Mouse (Mus musculus): ENCODE results near the gene Kank1. TPM values are rescaled to one million over a fixed set of nuclear protein-coding genes. Genes with fewer than 3 reads are reported as not detected.
A peak's percentile ranks its signal among the peaks of the same experiment; 100 is the strongest.

Gene Kank1
- polyA plus RNA-seq, 1 experiment = 51.1 TPM

DNA sequence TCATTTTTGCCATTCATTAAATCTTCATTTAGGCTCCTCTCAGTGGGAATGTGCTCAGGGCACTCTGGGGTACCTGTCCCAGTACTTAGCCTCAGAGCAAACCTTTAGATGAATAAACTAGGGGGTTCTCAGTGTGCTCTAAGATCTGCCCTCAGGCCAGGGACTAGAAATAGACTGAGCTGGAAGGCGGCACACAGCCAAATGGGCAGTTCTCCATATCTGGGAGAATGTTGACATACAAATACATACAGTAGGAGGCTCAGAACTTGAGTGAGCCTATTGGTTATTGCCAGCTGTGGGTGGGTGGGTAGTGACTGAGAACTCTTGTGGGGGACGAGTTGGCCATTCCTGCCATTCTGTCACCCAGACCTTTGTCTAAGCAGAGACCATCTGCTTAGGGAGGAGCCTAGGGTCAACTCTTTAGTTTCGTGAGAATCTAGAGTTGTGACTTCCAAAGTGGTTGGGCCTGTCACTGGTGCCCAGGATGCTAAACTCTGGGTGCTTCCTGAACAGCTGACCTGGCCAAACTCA is 14.9 kb downstream of the Kank1 start:
- DNase-seq (ENCODE audit: low read depth) = no peak

DNA sequence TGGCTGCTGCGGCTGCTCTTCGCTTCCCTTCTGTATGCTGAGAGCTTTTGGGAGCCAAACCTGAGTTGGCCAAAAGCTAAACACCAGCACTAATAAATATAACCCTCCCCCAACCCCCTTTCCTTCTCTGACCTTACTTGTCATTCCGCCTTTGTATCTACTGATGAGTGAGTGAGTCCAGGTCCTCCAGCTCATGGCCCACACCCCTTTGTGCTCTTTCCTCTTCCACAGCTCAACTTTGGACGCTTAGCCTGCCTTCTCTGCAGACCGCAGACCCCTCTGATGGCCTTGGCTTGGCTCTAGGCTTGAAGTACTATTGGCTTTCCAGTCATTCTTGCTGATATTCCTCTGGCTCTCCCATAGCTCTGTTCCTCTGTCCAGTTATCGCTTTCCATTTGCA is 16.4 kb downstream of the Kank1 start:
- DNase-seq (ENCODE audit: low read depth) = no peak

DNA sequence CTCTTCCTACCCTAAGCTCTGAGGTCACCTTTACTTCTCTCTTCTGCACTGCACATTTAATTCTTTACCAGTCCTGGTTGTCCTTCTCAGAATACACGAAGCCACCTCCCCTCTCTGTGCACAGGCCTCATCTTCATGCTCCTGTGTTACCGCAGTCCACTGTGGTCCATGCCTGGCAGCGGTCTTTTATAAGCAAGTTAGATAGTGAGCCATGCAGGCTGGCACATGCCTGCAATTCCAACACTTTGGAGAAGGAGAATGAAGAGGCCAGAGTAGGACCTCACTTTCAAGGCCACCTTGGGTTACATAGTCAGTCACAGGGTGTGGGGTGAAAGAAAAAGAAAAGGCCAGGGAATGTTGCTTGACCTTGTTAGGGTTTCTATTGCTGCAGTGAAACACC is 16.9 kb downstream of the Kank1 start:
- no peak for DNase-seq (ENCODE audit: low read depth)

DNA sequence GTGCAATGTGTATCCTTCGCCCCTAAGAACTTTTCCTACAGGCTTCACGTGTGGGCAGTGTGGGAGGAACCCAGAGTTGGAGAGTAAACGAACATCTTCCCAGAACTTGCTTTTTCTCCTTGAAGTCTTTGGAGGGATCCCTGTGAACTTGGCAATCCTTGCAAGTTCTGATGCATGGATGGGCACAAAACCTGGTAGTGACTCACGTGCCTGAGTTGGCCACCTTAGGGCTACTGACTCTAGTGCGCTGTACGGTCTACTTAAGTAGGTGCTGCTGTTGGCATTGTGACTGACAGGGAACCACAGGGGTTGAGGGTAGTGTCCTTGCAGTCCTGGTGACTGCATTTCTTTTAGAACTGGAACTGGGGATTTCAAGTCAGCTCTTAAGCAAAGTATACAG is 21.5 kb downstream of the Kank1 start:
- no peak for DNase-seq (ENCODE audit: low read depth)

DNA sequence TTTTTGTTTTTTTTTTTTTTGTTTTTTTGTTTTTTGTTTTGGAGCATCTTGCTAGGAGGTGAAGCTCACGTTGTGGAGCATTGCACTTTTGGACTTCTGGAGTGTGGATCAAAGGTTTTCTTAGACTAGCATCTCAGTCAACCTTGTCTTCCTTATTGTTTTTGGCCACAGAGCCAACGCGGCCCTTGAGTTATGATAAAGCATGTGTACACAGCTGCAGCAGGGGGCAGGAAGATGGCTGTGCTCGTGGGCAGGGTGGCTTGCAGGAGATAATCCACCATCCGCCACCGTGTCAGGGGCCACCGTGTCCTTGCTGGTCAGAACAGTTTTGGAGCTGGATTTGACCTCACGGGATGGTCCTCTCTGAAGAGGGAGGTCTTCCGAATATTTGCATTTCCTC is 29.4 kb downstream of the Kank1 start:
- no peak for DNase-seq (ENCODE audit: low read depth)

DNA sequence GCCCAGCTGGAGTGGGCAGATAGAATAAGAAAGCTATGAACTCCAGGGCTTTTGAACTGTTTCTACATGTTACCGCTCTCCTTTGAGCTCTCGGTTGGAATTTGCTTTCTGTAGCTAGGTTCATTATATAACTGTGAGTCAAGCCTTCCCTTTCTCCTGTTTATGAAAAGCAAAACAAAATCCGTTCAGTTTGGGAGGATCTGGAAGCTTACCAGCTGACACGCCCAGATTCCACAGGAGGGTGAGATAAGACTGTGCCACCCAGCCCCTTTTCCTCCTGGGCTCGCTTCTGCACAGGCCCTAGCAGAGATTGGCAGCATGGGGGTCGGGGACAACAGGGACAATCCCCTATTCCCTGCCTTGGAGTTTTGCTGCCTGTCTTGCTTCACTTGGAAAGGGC is 30.5 kb downstream of the Kank1 start:
- DNase-seq (ENCODE audit: low read depth) = no peak

DNA sequence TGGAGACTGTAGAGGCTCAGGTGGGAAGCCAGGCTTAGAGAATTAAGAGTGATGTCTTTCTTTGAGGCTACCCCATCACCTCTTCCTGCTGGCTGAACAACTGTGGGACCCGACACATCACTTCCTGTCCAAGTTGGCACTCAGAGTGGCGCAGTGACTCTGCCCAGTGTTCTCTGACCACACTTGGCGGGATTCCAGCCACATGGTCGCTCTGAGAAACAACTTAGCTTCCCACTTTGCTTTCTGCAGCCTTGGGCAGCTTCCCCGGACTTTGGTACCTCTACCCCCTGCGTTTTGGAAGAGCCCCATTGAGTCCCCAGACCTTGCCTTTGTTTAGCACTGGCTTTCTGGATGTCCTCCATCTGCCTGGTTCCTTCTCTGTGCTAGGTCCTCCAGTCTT is 31.8 kb downstream of the Kank1 start:
- DNase-seq (ENCODE audit: low read depth) = no peak

DNA sequence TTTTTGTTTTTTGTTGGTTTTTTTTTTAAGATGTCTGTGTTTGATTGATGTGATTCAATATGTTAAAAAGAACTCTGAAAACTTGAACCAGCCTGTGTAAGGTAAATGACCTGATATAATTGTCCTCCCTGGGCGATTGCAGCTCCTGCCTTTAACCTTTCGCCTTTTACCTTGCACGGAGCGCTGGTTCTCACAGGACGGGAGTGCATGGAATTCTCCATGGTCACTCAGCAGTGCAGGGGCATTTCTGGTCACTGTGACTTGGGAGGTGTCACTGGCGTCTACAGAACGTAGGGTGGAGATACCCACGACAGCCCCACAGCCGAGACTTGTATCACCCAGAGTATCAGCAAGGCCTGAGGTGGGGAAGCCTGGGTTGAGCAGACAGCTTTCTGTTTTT is 34.8 kb downstream of the Kank1 start:
- DNase-seq (ENCODE audit: low read depth) = no peak

DNA sequence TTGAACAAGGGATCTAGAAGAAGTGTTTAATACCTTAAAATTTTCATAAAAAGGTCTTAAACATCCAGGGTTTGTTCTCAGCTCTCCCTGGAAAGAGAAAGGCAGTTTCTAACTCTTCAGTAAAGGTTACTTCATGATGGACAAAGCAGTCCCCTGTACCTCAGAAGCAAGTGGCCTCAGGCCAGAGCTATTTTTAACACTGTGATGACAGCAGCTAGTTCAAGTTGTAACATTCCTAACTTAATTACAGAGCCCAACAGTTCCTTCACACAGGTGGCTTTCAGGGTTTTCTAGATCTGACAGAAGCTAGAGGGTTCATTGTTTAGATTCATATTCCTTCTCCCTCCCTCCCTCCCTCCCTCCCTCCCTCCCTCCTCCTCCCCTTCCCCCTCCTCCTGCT is 36.4 kb downstream of the Kank1 start:
- no peak for DNase-seq (ENCODE audit: low read depth)

DNA sequence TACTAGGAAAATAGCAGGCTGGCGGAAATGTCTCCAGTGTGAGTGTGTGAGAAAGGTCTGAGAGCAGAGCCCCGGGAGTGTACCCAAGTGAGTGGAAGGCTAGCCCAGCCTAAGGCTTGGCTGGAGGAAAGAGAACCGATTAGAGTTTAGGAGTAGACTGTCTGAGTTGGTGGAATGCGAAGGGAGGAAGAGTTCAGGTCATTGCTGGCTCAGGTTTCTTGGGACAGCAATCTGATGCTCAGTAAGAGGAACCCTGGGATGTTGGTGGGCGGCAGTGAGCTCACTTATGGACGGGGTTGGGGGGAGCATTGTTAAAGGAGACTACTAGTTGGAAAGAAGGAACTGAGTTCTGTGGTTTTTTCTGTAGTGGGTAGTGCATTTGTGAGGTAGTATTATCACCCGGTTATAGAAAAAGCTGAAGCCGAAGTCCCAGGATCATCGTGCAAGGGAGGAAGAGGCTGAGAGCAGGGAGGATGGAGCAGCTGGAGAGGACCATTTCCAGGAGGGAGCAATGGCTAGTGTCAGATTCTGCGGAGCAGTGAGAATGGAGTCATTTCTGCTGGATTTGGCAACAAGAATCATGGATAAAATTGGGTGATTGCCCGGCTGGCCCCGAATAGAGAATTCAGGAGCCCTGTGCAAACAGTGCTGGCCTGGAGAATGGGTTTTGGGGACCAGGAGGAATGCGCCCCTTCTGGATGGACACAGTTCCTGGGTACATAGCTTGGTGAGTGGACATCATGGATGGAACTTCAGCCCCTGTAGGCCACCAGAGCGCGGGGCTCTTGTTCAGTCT is 40.0 kb downstream of the Kank1 start:
- no peak for DNase-seq (ENCODE audit: low read depth)

DNA sequence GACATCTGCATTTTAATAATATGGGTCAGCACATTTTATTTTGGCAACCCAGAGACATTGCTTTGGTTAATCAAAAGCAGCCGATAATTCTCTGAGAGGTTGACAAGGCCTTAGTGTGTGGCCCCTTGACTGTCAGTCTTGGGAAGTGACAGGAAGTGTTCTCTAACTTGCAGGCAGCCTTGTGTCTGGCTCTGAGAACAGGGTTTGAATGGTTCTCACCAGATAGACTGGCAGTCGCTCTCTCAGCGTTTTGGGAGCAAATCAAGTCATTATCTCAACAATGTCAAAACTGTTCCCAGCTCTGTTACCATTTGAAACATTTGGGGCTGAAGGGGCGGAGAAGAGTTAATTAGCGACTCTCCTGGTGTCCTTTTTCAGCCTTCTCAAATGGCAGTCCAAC is 41.0 kb downstream of the Kank1 start:
- DNase-seq (ENCODE audit: low read depth) = no peak

DNA sequence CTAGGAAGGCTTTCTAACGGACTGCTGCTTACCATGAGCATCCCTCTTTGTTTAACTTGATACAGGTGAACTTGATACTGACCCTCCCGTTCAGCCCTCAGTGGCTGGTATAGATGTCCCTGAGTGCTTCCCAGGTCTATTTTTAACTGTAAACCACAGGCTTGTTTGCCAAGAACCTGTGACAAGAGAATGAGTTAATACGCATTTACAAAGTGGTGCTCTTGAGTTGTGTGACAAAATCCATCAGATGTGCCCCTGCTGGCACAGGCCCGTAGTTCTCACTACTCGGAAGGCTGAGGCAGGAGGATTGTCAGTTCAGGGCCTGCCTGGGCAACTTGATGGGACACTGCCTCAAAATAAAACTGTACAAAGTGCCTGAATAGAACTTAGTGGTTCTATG is 42.8 kb downstream of the Kank1 start:
- no peak for DNase-seq (ENCODE audit: low read depth)

DNA sequence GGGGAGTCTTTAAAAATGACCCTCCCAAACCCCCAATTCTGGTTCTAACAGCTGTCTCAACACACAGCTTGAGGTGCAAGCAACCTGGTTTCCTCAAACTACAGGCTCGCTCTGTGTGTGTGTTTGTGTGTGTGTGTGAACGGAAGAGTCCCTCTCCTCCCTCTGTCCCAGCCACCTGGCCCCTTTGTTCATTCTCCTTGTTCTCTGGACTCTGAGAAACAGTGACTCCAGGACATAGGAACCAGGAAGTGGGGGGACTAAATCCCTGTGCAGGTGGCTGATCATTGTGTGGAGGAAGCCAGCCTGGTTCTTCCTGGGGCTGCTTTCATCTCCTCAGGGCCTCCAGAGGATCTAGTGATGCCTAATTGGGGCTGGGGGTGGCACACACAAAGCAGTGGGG is 46.9 kb downstream of the Kank1 start:
- no peak for DNase-seq (ENCODE audit: low read depth)

DNA sequence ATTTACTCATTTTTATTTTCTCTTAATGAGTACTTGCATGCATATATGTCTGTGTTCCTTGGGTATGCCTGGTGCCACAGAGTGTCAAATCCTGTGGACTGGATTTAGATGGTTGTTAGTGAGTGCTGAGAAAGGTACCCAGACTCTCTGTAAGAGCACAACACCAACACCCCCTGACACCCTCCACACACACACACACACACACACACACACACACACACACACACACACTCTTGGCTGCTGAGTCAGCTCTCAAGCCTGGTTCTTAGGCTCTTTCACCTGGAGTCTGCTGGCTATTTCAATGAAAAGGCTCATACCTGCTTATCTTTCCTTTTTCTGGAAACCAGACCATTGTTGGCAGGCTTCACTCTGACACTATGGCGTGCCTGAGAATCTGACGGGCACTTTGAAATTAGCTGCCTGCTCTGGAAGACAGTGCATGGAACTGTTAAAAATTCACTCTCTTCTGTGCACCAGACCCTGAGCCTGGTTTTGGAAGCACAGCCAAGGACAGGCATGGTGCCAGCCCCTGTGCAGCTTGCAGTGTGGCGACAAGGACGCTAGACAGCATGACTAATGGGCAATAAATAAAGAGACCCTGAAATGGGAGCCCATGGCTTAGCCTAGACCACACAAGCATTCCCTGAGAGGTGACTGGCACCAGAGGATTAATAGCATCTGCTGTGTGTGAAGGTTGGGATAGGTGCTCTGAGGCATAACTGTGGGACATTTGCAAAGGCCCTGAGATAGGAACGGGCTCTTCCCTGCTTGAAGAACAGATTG is 49.2 kb downstream of the Kank1 start:
- DNase-seq (ENCODE audit: low read depth) = no peak

DNA sequence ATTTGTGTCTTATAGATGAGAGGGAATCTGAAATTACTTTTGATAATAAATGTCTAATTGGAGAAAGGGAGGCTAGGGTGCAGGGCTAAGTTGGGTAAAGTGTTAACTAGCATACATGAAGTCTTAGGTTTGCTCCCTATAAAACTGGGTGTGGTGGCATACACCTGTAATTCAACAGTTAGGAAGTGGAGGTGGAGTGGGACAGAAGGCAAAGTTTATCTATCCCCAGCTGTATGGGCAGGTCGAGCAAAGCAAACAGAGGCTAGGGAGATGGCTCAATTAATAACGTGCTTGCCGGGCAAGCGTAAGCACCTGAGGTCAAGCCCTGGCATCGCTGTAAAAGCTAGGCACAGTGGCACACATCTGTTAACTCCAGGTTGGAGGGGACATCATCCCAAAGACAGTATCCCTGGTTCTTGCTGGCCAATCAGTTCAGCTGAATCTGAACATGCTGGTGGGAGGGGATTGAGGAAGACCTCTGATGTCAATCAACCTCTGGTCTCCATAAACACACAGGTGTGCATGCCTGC is 54.3 kb downstream of the Kank1 start:
- no peak for DNase-seq (ENCODE audit: low read depth)

DNA sequence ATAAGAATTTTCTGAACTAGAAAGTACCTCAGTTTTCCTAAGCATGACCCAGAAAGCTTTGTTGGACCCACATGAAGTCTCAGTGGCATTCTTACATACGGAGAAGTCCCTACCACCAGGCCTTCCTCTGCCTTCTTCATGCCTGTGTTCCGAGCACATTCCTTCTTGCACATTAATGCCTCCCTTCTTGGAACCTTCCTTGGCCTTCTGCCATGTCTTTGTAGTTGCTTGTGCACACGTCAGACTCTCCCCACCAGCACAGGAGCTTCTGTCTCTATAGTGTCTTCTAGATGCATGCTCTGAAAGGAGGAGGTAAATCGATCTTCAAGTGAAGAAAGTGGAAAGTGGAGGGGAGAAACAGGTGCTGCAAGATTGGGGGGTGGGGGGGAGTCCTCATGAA is 58.4 kb downstream of the Kank1 start:
- DNase-seq (ENCODE audit: low read depth) = no peak

DNA sequence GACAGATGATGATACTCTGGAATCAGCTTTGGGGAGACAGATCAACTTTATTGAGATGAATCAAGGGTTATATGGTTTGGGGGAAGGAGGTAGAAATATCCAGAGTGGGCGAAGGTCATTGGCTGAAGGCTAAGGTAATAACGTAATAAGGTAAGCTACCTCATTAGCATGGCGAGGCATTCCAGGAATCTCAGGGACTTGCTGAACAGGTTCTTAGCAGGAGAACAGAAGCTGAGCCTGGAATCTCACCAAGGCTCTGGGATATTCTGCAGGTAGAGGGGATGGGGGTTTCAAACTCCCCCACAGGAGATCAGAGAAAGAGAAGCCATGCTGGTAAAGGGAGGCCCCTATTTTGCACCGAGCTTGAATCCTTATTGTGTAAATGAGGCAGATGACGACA is 60.5 kb downstream of the Kank1 start:
- peak; percentile 36 for DNase-seq (ENCODE audit: low read depth)

DNA sequence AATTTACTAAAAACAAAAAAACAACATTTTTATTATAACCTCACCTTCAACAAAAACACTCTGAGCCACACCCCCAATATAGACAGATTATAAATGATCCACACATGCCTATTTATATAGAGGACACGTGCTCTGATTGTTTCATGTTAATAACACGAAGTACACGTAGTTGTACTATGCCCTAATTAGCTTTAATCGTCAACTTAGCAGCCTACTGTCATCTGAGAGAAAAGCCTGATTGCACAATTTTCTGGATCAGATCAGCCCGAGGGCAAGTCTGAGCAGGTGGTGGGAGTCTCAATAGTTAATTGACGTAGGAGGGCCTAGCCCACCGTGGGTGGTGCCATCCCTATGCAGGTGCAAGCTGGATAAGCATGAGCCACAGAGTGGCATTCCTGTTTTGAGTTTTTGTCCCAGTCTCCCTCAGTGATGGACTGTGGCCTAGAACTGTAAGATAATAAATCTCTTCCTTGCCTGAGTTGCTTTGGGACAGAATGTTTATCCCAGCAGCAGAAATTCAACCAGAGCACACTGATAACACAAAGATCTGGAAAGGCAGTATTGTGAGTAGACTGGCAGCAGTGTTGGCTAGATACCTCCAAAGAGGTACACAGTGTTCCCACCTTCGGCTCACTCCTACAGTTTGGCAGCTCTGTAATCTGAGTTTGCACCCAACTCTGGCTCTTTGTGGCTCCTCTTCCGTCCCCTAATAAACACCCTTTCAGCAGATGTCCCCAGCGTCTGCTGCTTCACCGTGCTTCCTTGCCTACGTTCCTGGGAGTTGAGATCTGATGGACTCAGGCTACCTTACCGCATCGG is 63.3 kb downstream of the Kank1 start:
- peak; percentile 79 for DNase-seq (ENCODE audit: low read depth)

DNA sequence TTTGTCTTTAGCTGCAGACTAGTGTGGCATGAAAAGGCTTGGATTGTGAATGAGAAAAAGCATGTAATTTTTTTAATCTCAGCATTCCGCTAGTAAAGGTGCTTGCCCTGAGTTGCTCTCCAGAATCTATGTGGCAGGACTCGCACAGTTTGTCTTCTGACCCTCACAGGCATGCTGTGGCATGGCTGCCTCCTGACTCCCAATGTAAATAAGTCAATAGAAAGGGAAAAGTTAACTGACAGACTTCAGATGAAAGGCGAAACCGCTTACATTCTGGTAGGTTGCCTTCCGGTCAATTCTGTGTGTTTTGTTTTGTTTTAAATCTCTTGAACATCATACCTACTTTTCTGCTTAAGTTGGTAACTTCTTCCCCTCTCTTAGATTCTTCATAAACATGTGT is 64.4 kb downstream of the Kank1 start:
- DNase-seq (ENCODE audit: low read depth) = no peak

DNA sequence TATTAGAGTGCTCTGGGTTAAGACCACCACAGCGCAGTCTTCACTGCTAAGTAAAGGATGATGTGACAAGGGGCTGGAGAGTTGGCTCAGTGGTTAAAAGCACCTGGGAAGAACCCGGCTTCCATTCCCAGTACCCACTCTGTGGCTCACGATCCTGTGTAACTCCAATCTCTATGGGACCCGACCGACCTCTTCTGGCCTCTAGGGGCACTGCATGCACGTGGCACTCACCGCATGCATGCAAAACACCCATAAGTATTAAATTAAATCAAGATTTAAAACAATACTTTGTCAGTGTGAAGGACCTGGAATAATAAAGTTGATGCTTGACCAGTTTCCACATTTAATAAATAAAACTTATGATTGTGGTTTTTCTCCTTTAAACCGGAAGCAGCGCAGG is 69.5 kb downstream of the Kank1 start:
- no peak for DNase-seq (ENCODE audit: low read depth)

DNA sequence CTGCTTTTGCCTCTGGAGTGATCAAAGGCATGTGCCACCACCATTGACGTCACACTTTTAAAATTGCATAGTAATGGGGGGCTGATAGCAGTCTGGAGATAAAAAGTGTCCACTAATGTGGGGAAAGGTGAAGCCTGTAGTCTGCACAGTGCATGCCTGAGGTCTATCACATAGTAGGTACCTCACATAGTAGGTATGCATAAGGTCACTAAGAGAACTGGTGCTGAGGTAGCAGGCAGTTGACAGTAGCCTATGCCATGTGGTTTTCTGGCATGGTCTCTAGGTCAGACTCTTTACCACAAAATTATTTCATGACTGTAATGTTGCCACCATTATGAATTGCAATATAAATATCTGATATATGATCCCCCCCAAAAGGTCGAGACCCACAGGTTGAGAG is 71.4 kb downstream of the Kank1 start:
- DNase-seq (ENCODE audit: low read depth) = no peak

DNA sequence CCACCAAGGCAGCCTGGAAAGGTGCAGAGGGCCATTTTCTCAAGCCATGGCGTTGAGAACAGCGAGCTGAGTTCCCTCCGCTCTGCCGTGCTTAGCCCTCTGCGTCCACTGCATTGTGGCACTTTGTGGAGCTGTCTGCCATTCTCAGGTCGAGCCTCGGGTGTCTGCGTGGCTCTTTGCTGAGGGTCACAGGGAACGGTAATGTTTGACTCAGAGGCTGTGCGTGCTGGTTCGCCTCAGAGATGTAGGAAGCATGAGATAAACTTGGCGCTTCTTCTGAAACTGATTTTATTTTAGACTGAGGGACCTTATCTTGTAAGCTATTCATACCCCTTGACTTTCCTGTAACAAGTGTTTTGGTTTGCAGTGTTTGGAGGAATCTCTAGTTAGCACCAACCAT is 72.0 kb downstream of the Kank1 start:
- no peak for DNase-seq (ENCODE audit: low read depth)

Measured in gonadal fat pad, adult 2 months (tissue).